Mouse (Mus musculus) lung, adult 2 months (tissue): ENCODE measurements around the gene Sox13. TPM values are rescaled to one million over a fixed set of nuclear protein-coding genes. Genes with fewer than 3 reads are reported as not detected.

Experiments
- DNase-seq: peaks from one replicate; pipeline ENCODE4 v3.0.0; 2022
- H3K4me1 ChIP-seq: fragments of 200-500 bp; 2 replicates; pipeline ENCODE4 v1.6.1; 2011; ENCODE audit warnings: low read length; ENCODE audit not compliant: control insufficient read depth, insufficient read depth
- H3K4me3 ChIP-seq: fragments of 200-500 bp; replicated peaks from 2 replicates; pipeline ENCODE3; 2011; ENCODE audit warnings: low read depth, mild to moderate bottlenecking, control low read depth, low read length; ENCODE audit errors: extremely low read depth
- CTCF ChIP-seq: fragments of 200-500 bp; IDR thresholded peaks from 2 replicates; pipeline ENCODE4 v1.5.1; 2011; ENCODE audit warnings: mild to moderate bottlenecking, low read length, control low read depth; ENCODE audit not compliant: insufficient read depth
- POLR2A ChIP-seq: fragments of 200-500 bp; IDR thresholded peaks from 2 replicates; pipeline ENCODE4 v1.6.1; 2011; ENCODE audit warnings: low read depth, mild to moderate bottlenecking, control low read depth, low read length, borderline replicate concordance; ENCODE audit errors: extremely low read depth
- WGBS: fragments of 180-500 bp; shearing (Covaris S2); methylation state at CpG from one replicate; pipeline ENCODE4 v1.1.7; 2018; 5-methylcytosine and 5-hydroxymethylcytosine counted together
- polyA plus RNA-seq: library from polyadenylated mRNA; depleted of rRNA; stranded (reverse); fragments of >200 nt; gene quantifications from 2 replicates; pipeline ENCODE4 v1.2.3, GENCODE M21; 2012

Sox13 gene
- polyA plus RNA-seq, 1 experiment, result 134 TPM

GRCm38 (mm10) chr1:133379254-133379985, 44.8 kb downstream of the Sox13 start:
- Histone ChIP-seq H3K4me3 (no peak overlapping the region), H3K4me1 (peaks cover 10% of the 10 kb centered on the region)
- no peak for DNase-seq
- no peak for TF ChIP-seq CTCF
- TF ChIP-seq POLR2A, result no peak
- WGBS, result 55% methylated on average over 10 of the region's 10 CpGs

- TF ChIP-seq CTCF (no peak), POLR2A (no peak)
- DNase-seq, result no peak
- WGBS, result 77% methylated on average over 5 of the region's 5 CpGs
Observed at GRCm38 (mm10) chr1:133377547-133377946, 46.6 kb downstream of the Sox13 start.

GRCm38 (mm10) chr1:133375696-133376346, 48.4 kb downstream of the Sox13 start:
- DNase-seq, result no peak
- 54% methylated on average over 10 of the region's 10 CpGs for WGBS
- Histone ChIP-seq H3K4me1 (peaks cover 5% of the 10 kb centered on the region), H3K4me3 (no peak overlapping the region)
- TF ChIP-seq POLR2A (no peak), CTCF (no peak)

More at GRCm38 (mm10) chr1:133377547-133377946, 46.6 kb downstream of the Sox13 start:
- no peak overlapping the region for H3K4me3 ChIP-seq
- peaks cover 7% of the 10 kb centered on the region for H3K4me1 ChIP-seq

- no peaks in the 10 kb centered on the region for H3K4me1 ChIP-seq
- WGBS, result 57% methylated on average over 8 of the region's 8 CpGs
- TF ChIP-seq POLR2A (no peak), CTCF (no peak)
- no peak overlapping the region for H3K4me3 ChIP-seq
- DNase-seq, result no peak
Observed at GRCm38 (mm10) chr1:133372113-133372512, 52.1 kb downstream of the Sox13 start.

- TF ChIP-seq CTCF (no peak), POLR2A (no peak)
- Histone ChIP-seq H3K4me3 (no peak overlapping the region), H3K4me1 (no peaks in the 10 kb centered on the region)
- DNase-seq, result no peak
- WGBS, result 78% methylated on average over 6 of the region's 6 CpGs
Observed at GRCm38 (mm10) chr1:133371431-133371830, 52.7 kb downstream of the Sox13 start.

GRCm38 (mm10) chr1:133370352-133370751, 53.8 kb downstream of the Sox13 start:
- no peaks in the 10 kb centered on the region for H3K4me1 ChIP-seq
- WGBS, result 64% methylated on average over 4 of the region's 4 CpGs

GRCm38 (mm10) chr1:133368644-133369043, 55.5 kb downstream of the Sox13 start:
- Histone ChIP-seq H3K4me1 (no peaks in the 10 kb centered on the region), H3K4me3 (no peak overlapping the region)
- 83% methylated on average over 10 of the region's 10 CpGs for WGBS
- no peak for DNase-seq
- TF ChIP-seq POLR2A (no peak), CTCF (no peak)

More at GRCm38 (mm10) chr1:133370352-133370751, 53.8 kb downstream of the Sox13 start:
- H3K4me3 ChIP-seq, result no peak overlapping the region
- TF ChIP-seq CTCF, result no peak
- no peak for TF ChIP-seq POLR2A
- no peak for DNase-seq

GRCm38 (mm10) chr1:133367606-133368488, 56.3 kb downstream of the Sox13 start:
- TF ChIP-seq CTCF (no peak), POLR2A (no peak)
- no peaks in the 10 kb centered on the region for H3K4me1 ChIP-seq
- DNase-seq, result no peak
- 37% methylated on average over 11 of the region's 11 CpGs for WGBS
- no peak overlapping the region for H3K4me3 ChIP-seq

- WGBS, result 56% methylated on average over 10 of the region's 10 CpGs
- Histone ChIP-seq H3K4me3 (no peak overlapping the region), H3K4me1 (no peaks in the 10 kb centered on the region)
- no peak for TF ChIP-seq POLR2A
- TF ChIP-seq CTCF, result no peak
- DNase-seq, result no peak
Observed at GRCm38 (mm10) chr1:133366951-133367605, 57.1 kb downstream of the Sox13 start.
